8 mouse cellular contexts compared by ENCODE assay signal in the genomic region with DNA sequence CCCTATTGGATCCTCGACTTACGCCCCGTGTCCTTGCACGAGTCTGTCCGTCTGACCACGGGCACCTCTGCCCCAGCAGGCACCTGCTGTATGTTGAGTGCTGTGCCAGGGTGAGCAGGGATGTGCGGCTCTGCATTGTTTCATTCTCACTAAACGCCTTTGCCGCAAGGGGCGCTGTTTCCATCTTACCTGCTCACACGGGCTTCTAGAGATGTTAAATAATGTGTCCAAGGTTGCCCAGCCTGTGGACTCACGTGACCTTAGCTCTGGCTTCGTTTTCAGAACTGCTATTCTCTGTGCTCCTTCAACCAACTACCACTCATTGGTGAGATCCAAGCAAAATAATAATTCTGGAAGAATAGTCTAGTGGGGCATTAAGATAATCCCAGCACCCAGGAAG.
DNase-seq lines count a peak whose midpoint lies in the region; ATAC-seq and TF ChIP-seq lines count a peak whose summit lies in the region.

No protein-coding gene starts in this region.

- peaks cover 3% of the 10 kb centered on the region; the same call in 1 of the 2 replicates for H3K4me1 ChIP-seq in hindbrain, postnatal 0 days (ENCODE audit: insufficient read depth, low read length)
- H3K4me1 ChIP-seq in hindbrain, embryonic 12.5 days, result 0 out of 2 replicates have a peak, but pooled peaks cover 5% of the 10 kb centered on the region
- peaks cover 27% of the 10 kb centered on the region for H3K4me1 ChIP-seq in E14TG2a.4 (replicated peaks; ENCODE audit: low read depth, low read length)
- no peaks in the 10 kb centered on the region for H3K4me1 ChIP-seq in bone marrow, adult 2 months (ENCODE audit: control insufficient read depth, insufficient read depth, low read length)
- peaks cover 7% of the 10 kb centered on the region for H3K4me1 ChIP-seq in liver, embryonic 16.5 days (ENCODE audit: control insufficient read depth, low read depth, low read length)
- H3K4me1 ChIP-seq in hindbrain, embryonic 13.5 days (replicated peaks), result peaks cover 16% of the 10 kb centered on the region

- H3K9me3 ChIP-seq in hindbrain, postnatal 0 days (ENCODE audit: low read length), result no peaks in the 10 kb centered on the region
- 0 out of 2 replicates have a peak, but pooled peaks cover 6% of the 10 kb centered on the region for H3K9me3 ChIP-seq in hindbrain, embryonic 12.5 days (replicated peaks)
- peaks cover 13% of the 10 kb centered on the region for H3K9me3 ChIP-seq in E14TG2a.4 (ENCODE audit: low read length)
- no peaks in the 10 kb centered on the region for H3K9me3 ChIP-seq in liver, embryonic 16.5 days (replicated peaks; ENCODE audit: control insufficient read depth, low read length)
- H3K9me3 ChIP-seq in hindbrain, embryonic 13.5 days, result no peaks in the 10 kb centered on the region

- H3K27ac ChIP-seq in hindbrain, postnatal 0 days, result no peak overlapping the region
- no peak overlapping the region for H3K27ac ChIP-seq in hindbrain, embryonic 12.5 days
- H3K27ac ChIP-seq in bone marrow, adult 2 months (ENCODE audit: control insufficient read depth, insufficient read depth, low read depth, low read length, poor library complexity), result no peak overlapping the region
- H3K27ac ChIP-seq in liver, embryonic 16.5 days (ENCODE audit: low read length), result no peak overlapping the region
- H3K27ac ChIP-seq in hindbrain, embryonic 13.5 days, result no peak overlapping the region

- WGBS in hindbrain, postnatal 0 days, result 28% methylated on average over 13 of the region's 13 CpGs
- 36% methylated on average over 13 of the region's 13 CpGs for WGBS in hindbrain, embryonic 12.5 days
- 31% methylated on average over 13 of the region's 13 CpGs for WGBS in bone marrow, adult 2 months
- 26% methylated on average over 13 of the region's 13 CpGs for WGBS in liver, embryonic 16.5 days (ENCODE audit: insufficient replicate concordance)
- 38% methylated on average over 13 of the region's 13 CpGs for WGBS in hindbrain, embryonic 13.5 days

- TF ChIP-seq CTCF in hindbrain, postnatal 0 days (IDR thresholded peaks at IDR 0.05; ENCODE audit: low read depth), result peak; percentile 72
- peak; percentile 62 for TF ChIP-seq CTCF in E14TG2a.4 (conservative IDR thresholded peaks at IDR 0.05; ENCODE audit: low read length)
- TF ChIP-seq CTCF in bone marrow, adult 2 months (IDR thresholded peaks at IDR 0.05; ENCODE audit: control insufficient read depth, insufficient read depth, low read length), result peak; percentile 77

- no peaks in the 10 kb centered on the region for H3K36me3 ChIP-seq in hindbrain, postnatal 0 days (ENCODE audit: insufficient read depth, low read length)
- no peaks in the 10 kb centered on the region for H3K36me3 ChIP-seq in hindbrain, embryonic 12.5 days
- H3K36me3 ChIP-seq in E14TG2a.4 (ENCODE audit: insufficient read depth, low read length), result no peaks in the 10 kb centered on the region
- no peaks in the 10 kb centered on the region for H3K36me3 ChIP-seq in liver, embryonic 16.5 days (ENCODE audit: control insufficient read depth, insufficient read depth)
- peaks cover 15% of the 10 kb centered on the region; the same call in 1 of the 2 replicates for H3K36me3 ChIP-seq in hindbrain, embryonic 13.5 days

- DNase-seq in hindbrain, postnatal 0 days (ENCODE audit: low spot score), result peak; percentile 61
- DNase-seq in retina, postnatal 1 day, result peak; percentile 69

- no peak overlapping the region for H3K4me3 ChIP-seq in hindbrain, postnatal 0 days (ENCODE audit: low read length)
- H3K4me3 ChIP-seq in hindbrain, embryonic 12.5 days, result no peak overlapping the region
- no peak overlapping the region for H3K4me3 ChIP-seq in E14TG2a.4 (replicated peaks; ENCODE audit: low read length)
- H3K4me3 ChIP-seq in bone marrow, adult 2 months (replicated peaks; ENCODE audit: control insufficient read depth, low read depth, low read length), result no peak overlapping the region
- no peak overlapping the region for H3K4me3 ChIP-seq in liver, embryonic 16.5 days (ENCODE audit: low read depth, low read length)
- H3K4me3 ChIP-seq in hindbrain, embryonic 13.5 days, result no peak overlapping the region

- no peak overlapping the region for H3K9ac ChIP-seq in hindbrain, postnatal 0 days (replicated peaks; ENCODE audit: low read length)
- no peak overlapping the region for H3K9ac ChIP-seq in hindbrain, embryonic 12.5 days
- H3K9ac ChIP-seq in liver, embryonic 16.5 days (ENCODE audit: low read depth, low read length), result no peak overlapping the region
- H3K9ac ChIP-seq in hindbrain, embryonic 13.5 days, result no peak overlapping the region

- TF ChIP-seq POLR2A in bone marrow, adult 2 months (IDR thresholded peaks at IDR 0.05; ENCODE audit: borderline replicate concordance, control insufficient read depth, low read depth, low read length), result no peak

- no peak overlapping the region for H3K4me2 ChIP-seq in hindbrain, postnatal 0 days (ENCODE audit: low read depth, low read length)
- no peak overlapping the region for H3K4me2 ChIP-seq in hindbrain, embryonic 12.5 days (replicated peaks)
- no peak overlapping the region for H3K4me2 ChIP-seq in liver, embryonic 16.5 days (ENCODE audit: low read depth, low read length)
- no peak overlapping the region for H3K4me2 ChIP-seq in hindbrain, embryonic 13.5 days

- no peaks in the 10 kb centered on the region for H3K27me3 ChIP-seq in hindbrain, postnatal 0 days (ENCODE audit: insufficient read depth, low read length)
- H3K27me3 ChIP-seq in hindbrain, embryonic 12.5 days, result no peaks in the 10 kb centered on the region
- H3K27me3 ChIP-seq in E14TG2a.4 (ENCODE audit: insufficient read depth, low read length), result peaks cover 18% of the 10 kb centered on the region
- peaks cover 16% of the 10 kb centered on the region for H3K27me3 ChIP-seq in liver, embryonic 16.5 days (ENCODE audit: control insufficient read depth, insufficient read depth, low read depth, low read length)
- H3K27me3 ChIP-seq in hindbrain, embryonic 13.5 days, result no peaks in the 10 kb centered on the region

- ATAC-seq in hindbrain, postnatal 0 days, result no peak
- no peak for ATAC-seq in hindbrain, embryonic 12.5 days (ENCODE audit: low FRiP score)
- peak; percentile 78 for ATAC-seq in erythroblast, adult 5-6 weeks (replicated peaks; ENCODE audit: low FRiP score, poor library complexity, severe bottlenecking)
- ATAC-seq in liver, embryonic 16.5 days (ENCODE audit: low read depth), result peak; percentile 43; the same call in 1 of the 2 replicates
- ATAC-seq in hindbrain, embryonic 13.5 days (ENCODE audit: low FRiP score), result no peak

Comparison
In these comparisons a context has a peak if more than half of its experiments do, and no peak if none do; other contexts are left out.
1. ATAC-seq: peak in erythroblast, adult 5-6 weeks (single experiment) and liver, embryonic 16.5 days (single experiment); none in hindbrain, postnatal 0 days (single experiment), hindbrain, embryonic 12.5 days (single experiment) and hindbrain, embryonic 13.5 days (single experiment).
2. Peak in every context shown above with its lines, with median percentiles within 50 percentile points of each other: CTCF ChIP-seq.